ENCODE assay signal across 24 mouse cellular contexts in genomic region chr7:84246093-84246492, GRCm38 (mm10).
DNase-seq lines count a peak whose midpoint lies in the region; ATAC-seq and TF ChIP-seq lines count a peak whose summit lies in the region.
"Had no signal": no experiment of that assay in that cellular context is flagged by ENCODE, and none has a peak within 500 bp of the region (broad histone marks: within the 10 kb centered on the region; RNA-seq: fewer than 3 reads in every experiment).

No protein-coding gene starts in this region.

- H3K36me3 ChIP-seq in intestine, embryonic 15.5 days, result no peaks in the 10 kb centered on the region
- H3K36me3 ChIP-seq in intestine, postnatal 0 days (ENCODE audit: control insufficient read depth, insufficient read depth), result no peaks in the 10 kb centered on the region
- H3K36me3 ChIP-seq: heart, embryonic 10.5 days; heart, embryonic 15.5 days had no signal

- ATAC-seq in intestine, embryonic 15.5 days, result 0 out of 2 replicates have a peak, but pooled peaks have one; percentile 27
- ATAC-seq in intestine, postnatal 0 days, result peak; percentile 78
- ATAC-seq in inflammation-experienced regulatory T-cells, adult 6 months, result no peak
- ATAC-seq: activated CD4-positive, CD25-positive, alpha-beta regulatory T cell, adult 4 months; forebrain, embryonic 13.5 days; hindbrain, postnatal 0 days had no signal

- no peak overlapping the region for H3K4me3 ChIP-seq in intestine, embryonic 15.5 days (replicated peaks)
- no peak overlapping the region for H3K4me3 ChIP-seq in intestine, postnatal 0 days (ENCODE audit: low read depth, low read length)
- H3K4me3 ChIP-seq: forebrain, embryonic 13.5 days; heart, embryonic 10.5 days; heart, embryonic 15.5 days had no signal

- peak; percentile 51 for DNase-seq in kidney, postnatal 14 days
- peak; percentile 35 for DNase-seq in yolk sac, embryonic 10.5 days (ENCODE audit: low spot score)
- no peak for DNase-seq in layer of hippocampus, postnatal 36 days
- DNase-seq: adrenal gland, adult 8-10 months; B cell, adult 2 months; cerebellum, adult 2 months; cerebellum, postnatal 36 days; gastrocnemius, postnatal 10 days; liver; lung, adult 2 months; lung, postnatal 10 days; midbrain, embryonic 14.5 days; right cerebral cortex, postnatal 25 days; spleen, adult 18-20 months; thymus, postnatal 4 days had no signal

- no peak for TF ChIP-seq CTCF in intestine, postnatal 0 days (IDR thresholded peaks at IDR 0.05; ENCODE audit: low read depth)

- H3K9ac ChIP-seq in intestine, embryonic 15.5 days, result no peak overlapping the region
- H3K9ac ChIP-seq in intestine, postnatal 0 days (ENCODE audit: low read depth, low read length), result no peak overlapping the region
- H3K9ac ChIP-seq: forebrain, embryonic 13.5 days; heart, embryonic 15.5 days; liver, embryonic 14.5 days had no signal

- no peak overlapping the region for H3K4me2 ChIP-seq in intestine, embryonic 15.5 days (replicated peaks)
- no peak overlapping the region for H3K4me2 ChIP-seq in intestine, postnatal 0 days (replicated peaks; ENCODE audit: low read depth)
- H3K4me2 ChIP-seq: forebrain, embryonic 13.5 days; heart, embryonic 15.5 days had no signal

- peaks cover 6% of the 10 kb centered on the region for H3K4me1 ChIP-seq in intestine, embryonic 15.5 days (replicated peaks)
- H3K4me1 ChIP-seq in intestine, postnatal 0 days (replicated peaks; ENCODE audit: control insufficient read depth, insufficient read depth, low read length), result no peaks in the 10 kb centered on the region
- H3K4me1 ChIP-seq: forebrain, embryonic 13.5 days; heart, embryonic 15.5 days had no signal

- H3K27me3 ChIP-seq in intestine, embryonic 15.5 days (replicated peaks), result no peaks in the 10 kb centered on the region
- no peaks in the 10 kb centered on the region for H3K27me3 ChIP-seq in intestine, postnatal 0 days (replicated peaks; ENCODE audit: control insufficient read depth, insufficient read depth, low read length)
- H3K27me3 ChIP-seq: forebrain, embryonic 13.5 days; heart, embryonic 15.5 days had no signal

- WGBS in intestine, embryonic 15.5 days, result 76% methylated on average over 2 of the region's 2 CpGs
- 40% methylated on average over 2 of the region's 2 CpGs for WGBS in intestine, postnatal 0 days

- no peak overlapping the region for H3K27ac ChIP-seq in intestine, embryonic 15.5 days
- H3K27ac ChIP-seq in intestine, postnatal 0 days (ENCODE audit: low read depth, low read length), result peak overlapping the region; percentile 79
- H3K27ac ChIP-seq: forebrain, embryonic 13.5 days; heart, embryonic 10.5 days; heart, embryonic 15.5 days; hindbrain, postnatal 0 days; liver, embryonic 14.5 days had no signal

- no peaks in the 10 kb centered on the region for H3K9me3 ChIP-seq in intestine, embryonic 15.5 days
- no peaks in the 10 kb centered on the region for H3K9me3 ChIP-seq in intestine, postnatal 0 days (ENCODE audit: control insufficient read depth)
- H3K9me3 ChIP-seq: forebrain, embryonic 13.5 days; heart, embryonic 10.5 days; heart, embryonic 15.5 days had no signal

Comparison
In these comparisons a context has a peak if more than half of its experiments do, and no peak if none do; other contexts are left out.
1. DNase-seq: peak in kidney, postnatal 14 days (single experiment) and yolk sac, embryonic 10.5 days (single experiment); none in layer of hippocampus, postnatal 36 days (0 of 2).